Mouse (Mus musculus) kidney, adult 2 months (tissue): ENCODE data around the gene Pim2. TPM values are rescaled to one million over a fixed set of nuclear protein-coding genes. Genes with fewer than 3 reads are reported as not detected.

Experiments used
- DNase-seq: peaks from one replicate; pipeline ENCODE4 v3.0.0; 2021
- H3K27ac ChIP-seq: fragments of 200-500 bp; 2 replicates; pipeline ENCODE4 v1.5.1; 2012; ENCODE audit warnings: low read depth, low read length, control low read depth, inconsistent platforms; ENCODE audit not compliant: insufficient read depth
- H3K27me3 ChIP-seq: fragments of 200-500 bp; replicated peaks from 2 replicates; pipeline ENCODE4 v1.6.1; 2012; ENCODE audit warnings: mild to moderate bottlenecking, moderate library complexity, low read length, inconsistent platforms; ENCODE audit not compliant: control insufficient read depth, insufficient read depth
- H3K36me3 ChIP-seq: fragments of 200-500 bp; 2 replicates; pipeline ENCODE4 v1.6.1; 2012; ENCODE audit warnings: mild to moderate bottlenecking, moderate library complexity, low read length, inconsistent platforms; ENCODE audit not compliant: control insufficient read depth, insufficient read depth
- H3K4me1 ChIP-seq: fragments of 200-500 bp; 2 replicates; pipeline ENCODE4 v1.6.1; 2011; ENCODE audit warnings: low read length; ENCODE audit not compliant: control insufficient read depth, insufficient read depth
- H3K4me3 ChIP-seq: fragments of 200-500 bp; 2 replicates; pipeline ENCODE4 v1.5.1; 2011; ENCODE audit warnings: mild to moderate bottlenecking, low read depth, low read length, control low read depth; ENCODE audit not compliant: insufficient read depth
- CTCF ChIP-seq: fragments of 200-500 bp; conservative IDR thresholded peaks from 2 replicates; pipeline ENCODE4 v1.5.1; 2011; ENCODE audit warnings: low read depth, mild to moderate bottlenecking, control low read depth, low read length, moderate library complexity, mixed read lengths; ENCODE audit not compliant: insufficient read depth, insufficient read length
- POLR2A ChIP-seq: fragments of 200-500 bp; IDR thresholded peaks from one replicate; pipeline ENCODE4 v1.6.1; 2011; ENCODE audit warnings: low read depth, low read length, control low read depth
- WGBS: fragments of 180-500 bp; shearing (Covaris S2); methylation state at CpG from one replicate; pipeline ENCODE4 v1.1.7; 2018; 5-methylcytosine and 5-hydroxymethylcytosine counted together
- polyA plus RNA-seq: library from polyadenylated mRNA; depleted of rRNA; stranded (reverse); fragments of >200 nt; gene quantifications from 2 replicates; pipeline ENCODE4 v1.2.3, GENCODE M21; 2012; rRNA removed

Gene Pim2
- 11.4 and 11.5 TPM in 2 replicates for polyA plus RNA-seq

DNA sequence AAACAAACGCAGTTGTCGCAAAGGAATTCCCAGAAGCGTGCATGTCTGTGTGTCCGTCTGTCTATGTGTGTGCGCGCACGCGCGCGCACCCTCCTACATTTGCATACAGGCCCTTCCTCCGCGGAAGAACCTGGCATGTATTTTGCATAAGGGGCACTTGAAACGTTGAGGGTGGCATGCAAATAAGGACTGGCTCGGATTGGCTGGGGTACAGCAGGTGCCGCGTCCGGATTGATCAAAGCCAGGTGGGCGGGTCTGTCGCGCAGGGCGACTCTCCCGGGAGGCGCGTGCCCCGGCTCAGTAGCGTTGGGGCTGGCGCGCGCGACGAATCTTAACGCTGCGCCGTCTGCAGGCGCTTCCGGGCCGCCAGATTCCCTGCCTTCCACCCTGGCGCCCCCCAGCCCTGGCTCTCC, at the start of gene Pim2:
Gene Pim2, plus strand, starts transcription at position 256 of the 413 bp plus-strand sequence.
- TF ChIP-seq POLR2A (no peak), CTCF (no peak)
- no peaks in the 10 kb centered on the region for H3K36me3 ChIP-seq
- H3K4me3 ChIP-seq = peak within 1 kb of the TSS; percentile 73
- WGBS = 4% methylated on average over 28 of the region's 38 CpGs
- DNase-seq = peak; percentile 93
- H3K4me1 ChIP-seq = no peaks in the 10 kb centered on the region
- no peaks in the 10 kb centered on the region for H3K27me3 ChIP-seq
- peak within 1 kb of the TSS; percentile 16; the same call in 1 of the 2 replicates for H3K27ac ChIP-seq

DNA sequence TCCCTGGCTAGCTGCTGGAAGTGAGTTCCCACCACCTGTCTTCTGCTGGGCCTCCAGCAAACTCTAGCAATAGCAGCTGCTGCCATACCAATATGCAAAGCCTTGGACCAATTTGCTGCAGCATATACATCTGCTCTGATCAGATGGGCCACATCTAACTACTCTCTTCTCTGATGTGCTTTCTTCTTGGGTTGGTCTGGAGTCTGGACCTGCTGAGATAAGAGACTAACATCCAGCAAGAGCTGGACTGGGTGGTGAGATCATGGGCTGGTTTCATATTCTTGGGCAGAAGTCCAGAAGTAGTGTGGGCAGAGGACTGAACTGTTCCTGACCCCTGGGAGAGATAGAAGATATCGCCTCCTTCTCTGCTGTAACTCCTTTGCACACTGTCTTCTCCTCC, 40.9 kb upstream of the Pim2 start:
- Histone ChIP-seq H3K36me3 (no peaks in the 10 kb centered on the region), H3K27me3 (no peaks in the 10 kb centered on the region), H3K4me3 (no peak overlapping the region), H3K4me1 (no peaks in the 10 kb centered on the region), H3K27ac (no peak overlapping the region)
- DNase-seq = no peak
- WGBS = 71% methylated on average over 1 of the region's 1 CpGs
- TF ChIP-seq POLR2A (no peak), CTCF (no peak)

DNA sequence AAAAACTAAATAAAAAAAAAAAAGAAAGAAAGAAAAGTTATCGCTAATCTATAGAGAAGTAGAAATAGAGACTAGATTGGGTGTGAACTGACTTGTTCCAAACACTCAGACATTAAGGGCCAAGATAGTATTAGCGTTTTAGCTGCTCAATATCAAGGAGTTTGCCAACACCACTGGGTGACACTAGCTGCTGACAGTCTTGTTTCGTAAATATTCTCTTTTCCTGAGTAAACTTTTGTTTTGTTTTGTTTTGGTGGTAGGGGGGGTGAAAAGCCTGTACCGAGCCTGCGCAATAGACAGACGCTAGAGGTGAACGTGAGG, 37.3 kb upstream of the Pim2 start:
- Histone ChIP-seq H3K4me1 (peaks cover 5% of the 10 kb centered on the region; the same call in 1 of the 2 replicates), H3K4me3 (peak overlapping the region; percentile 17; the same call in 1 of the 2 replicates), H3K36me3 (no peaks in the 10 kb centered on the region), H3K27me3 (no peaks in the 10 kb centered on the region), H3K27ac (peak overlapping the region; percentile 92; the same call in 1 of the 2 replicates)
- WGBS = under 1% methylated on average over 7 of the region's 7 CpGs
- TF ChIP-seq CTCF = no peak
- DNase-seq = no peak

DNA sequence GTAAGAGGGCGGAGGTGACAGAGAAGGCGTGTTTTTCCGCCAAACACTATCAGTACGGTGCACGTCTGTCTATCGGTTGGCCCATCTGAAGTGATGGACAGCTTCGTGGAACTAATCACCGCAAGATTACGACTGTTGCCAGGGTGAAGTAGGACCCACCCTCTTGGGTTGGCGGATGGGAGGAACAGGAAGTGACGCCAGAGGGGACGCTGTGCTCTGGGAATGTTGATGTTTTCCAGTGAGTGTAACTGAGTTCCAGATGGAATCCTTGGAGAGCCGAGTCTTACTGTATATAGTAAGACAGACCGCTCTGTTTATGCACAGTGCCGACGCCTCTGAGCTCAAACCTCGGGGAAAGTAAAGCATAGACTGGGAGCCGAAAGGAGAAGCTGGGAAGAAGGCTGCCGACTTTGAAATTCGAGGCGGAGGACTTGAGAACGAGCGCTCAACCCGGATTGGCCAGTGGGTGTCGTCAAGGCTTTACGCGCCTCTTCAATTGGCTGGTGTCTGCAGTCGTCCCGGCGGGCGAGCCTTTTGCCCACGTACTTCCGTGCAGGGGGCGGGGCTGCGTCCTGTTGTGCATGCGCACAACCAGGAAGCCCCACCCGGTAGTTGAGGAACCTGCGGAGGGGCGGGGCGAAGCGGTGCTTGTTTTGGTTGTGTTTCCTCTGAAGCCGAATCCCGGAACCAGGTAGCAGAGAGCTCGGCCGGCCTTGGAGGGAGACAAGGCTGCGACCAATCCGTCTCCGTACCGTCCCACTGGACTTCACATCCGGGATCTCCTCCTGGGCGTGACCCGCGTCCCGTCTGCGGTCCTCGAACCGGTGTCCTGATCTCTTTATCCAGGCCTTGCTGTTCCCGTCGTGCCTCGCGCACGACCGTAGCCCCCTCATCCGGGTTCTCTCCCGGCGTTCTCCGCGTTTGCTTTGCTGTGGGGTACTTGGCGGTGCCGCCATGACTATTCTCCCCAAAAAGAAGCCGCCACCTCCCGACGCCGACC, 36.6 kb upstream of the Pim2 start, which contains the start of gene Otud5:
Gene Otud5, plus strand, starts transcription at position 202 of the 1,000 bp plus-strand sequence.
- Histone ChIP-seq H3K36me3 (no peaks in the 10 kb centered on the region), H3K27me3 (no peaks in the 10 kb centered on the region), H3K4me1 (peaks cover 5% of the 10 kb centered on the region; the same call in 1 of the 2 replicates), H3K27ac (peak within 1 kb of the TSS; percentile 98), H3K4me3 (peak within 1 kb of the TSS; percentile 96)
- WGBS = under 1% methylated on average over 68 of the region's 74 CpGs
- DNase-seq = peak; percentile 97
- peak; percentile 35 for TF ChIP-seq POLR2A
- TF ChIP-seq CTCF = no peak

DNA sequence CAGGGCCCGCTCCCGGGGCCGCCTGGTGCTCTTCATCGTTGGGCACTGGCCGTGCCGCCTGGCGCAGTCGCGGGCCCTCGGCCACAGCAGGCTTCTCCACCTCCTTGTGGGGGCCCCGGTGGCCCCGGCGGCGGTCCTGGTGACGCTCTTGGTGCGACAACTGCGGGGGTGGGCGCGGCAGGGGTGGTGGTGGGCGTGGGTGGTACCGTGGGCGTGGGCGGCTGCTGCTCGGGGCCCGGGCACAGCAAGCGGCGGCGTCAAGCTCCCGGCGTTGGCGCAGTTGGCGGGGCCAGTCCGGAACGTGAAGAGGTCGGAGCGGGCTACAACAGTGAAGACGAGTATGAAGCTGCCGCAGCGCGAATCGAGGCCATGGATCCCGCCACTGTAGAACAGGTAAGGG, 35.7 kb upstream of the Pim2 start:
- Histone ChIP-seq H3K36me3 (no peaks in the 10 kb centered on the region), H3K27ac (no peak overlapping the region), H3K4me3 (peak overlapping the region; percentile 96), H3K4me1 (peaks cover 5% of the 10 kb centered on the region; the same call in 1 of the 2 replicates), H3K27me3 (no peaks in the 10 kb centered on the region)
- no peak for TF ChIP-seq CTCF
- no peak for TF ChIP-seq POLR2A
- WGBS = under 1% methylated on average over 34 of the region's 42 CpGs
- no peak for DNase-seq

DNA sequence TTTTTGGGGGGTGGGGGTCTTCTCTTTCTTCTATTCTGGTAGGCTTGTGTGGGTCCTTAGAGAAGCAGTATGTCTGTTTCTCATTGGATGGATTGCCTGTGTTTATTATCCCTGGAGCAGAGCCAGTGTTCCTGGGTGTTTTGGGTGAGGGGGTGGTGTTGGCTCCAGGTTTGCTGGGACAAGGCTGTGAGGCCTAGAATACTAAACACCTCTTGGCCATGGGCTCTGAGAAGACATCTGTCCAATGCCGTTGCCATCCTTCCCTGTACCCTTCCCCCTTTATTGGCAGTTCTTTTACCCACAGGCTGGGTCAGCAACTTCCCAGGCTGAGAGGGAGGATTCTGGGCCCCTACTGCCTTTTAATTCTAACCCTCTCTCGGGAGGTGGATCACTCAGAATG, 30.2 kb upstream of the Pim2 start:
- Histone ChIP-seq H3K27me3 (no peaks in the 10 kb centered on the region), H3K36me3 (no peaks in the 10 kb centered on the region), H3K27ac (no peak overlapping the region), H3K4me1 (peaks cover 5% of the 10 kb centered on the region; the same call in 1 of the 2 replicates), H3K4me3 (no peak overlapping the region)
- DNase-seq = no peak
- WGBS = 60% methylated on average over 2 of the region's 2 CpGs
- no peak for TF ChIP-seq CTCF
- no peak for TF ChIP-seq POLR2A

DNA sequence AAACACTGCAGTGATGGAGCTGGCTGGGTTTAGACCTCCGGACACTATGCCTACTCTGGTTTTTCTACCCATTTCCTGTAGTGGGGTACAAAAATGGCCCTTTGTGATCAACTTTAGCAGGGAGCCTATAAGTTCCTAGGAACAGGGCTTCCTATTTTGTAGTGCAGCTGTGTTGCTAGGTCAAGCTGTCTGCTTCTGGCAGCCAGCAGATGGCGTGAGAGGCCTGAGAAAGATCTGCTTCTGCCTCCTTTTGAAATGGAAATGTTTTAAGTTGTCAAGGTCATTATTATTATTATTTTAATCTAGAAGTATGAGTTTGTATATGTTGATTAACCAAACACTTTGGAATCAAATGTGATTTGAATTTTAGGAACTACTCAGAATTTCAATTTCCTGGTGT, 23.5 kb upstream of the Pim2 start:
- Histone ChIP-seq H3K27me3 (no peaks in the 10 kb centered on the region), H3K4me3 (no peak overlapping the region), H3K36me3 (no peaks in the 10 kb centered on the region; the same call in 1 of the 2 replicates), H3K27ac (no peak overlapping the region), H3K4me1 (no peaks in the 10 kb centered on the region)
- 46% methylated on average over 2 of the region's 2 CpGs for WGBS
- DNase-seq = peak; percentile 27
- TF ChIP-seq CTCF (peak; percentile 64), POLR2A (no peak)
